Mouse (Mus musculus): ENCODE measurements at regions not wholly inside any gene's neighbourhood (a gene's known extent, or its start where the extent isn't known, plus 50 kb on each side); places are given as distances from the start of the nearest gene placed in this dataset.

GRCm38 (mm10) chr2:169100516-169100915 is 145.1 kb upstream of the Zfp64 start:
- H3K9me3 ChIP-seq (replicated peaks) = peaks cover 7% of the 10 kb centered on the region
- H3K4me2 ChIP-seq = no peak overlapping the region
- no peak overlapping the region for H3K27ac ChIP-seq (replicated peaks)
- no peaks in the 10 kb centered on the region for H3K27me3 ChIP-seq (replicated peaks)
- 0 out of 2 replicates have a peak, but pooled peaks cover 4% of the 10 kb centered on the region for H3K4me1 ChIP-seq
- no peak overlapping the region for H3K9ac ChIP-seq (replicated peaks)
- no peak overlapping the region for H3K4me3 ChIP-seq (replicated peaks)
- no peak for ATAC-seq (ENCODE audit: low FRiP score)
- 81% methylated on average over 10 of the region's 10 CpGs for WGBS
- no peaks in the 10 kb centered on the region for H3K36me3 ChIP-seq

- Histone ChIP-seq H3K9ac (replicated peaks) (no peak overlapping the region), H3K27ac (replicated peaks) (no peak overlapping the region), H3K4me2 (no peak overlapping the region), H3K27me3 (replicated peaks) (no peaks in the 10 kb centered on the region), H3K9me3 (replicated peaks) (peaks cover 7% of the 10 kb centered on the region), H3K4me3 (replicated peaks) (no peak overlapping the region), H3K4me1 (0 out of 2 replicates have a peak, but pooled peaks cover 4% of the 10 kb centered on the region), H3K36me3 (no peaks in the 10 kb centered on the region)
- WGBS = 54% methylated on average over 12 of the region's 12 CpGs
- no peak for ATAC-seq (ENCODE audit: low FRiP score)
These were observed 144.3 kb upstream of the Zfp64 start for GRCm38 (mm10) chr2:169099678-169100077.

DNA sequence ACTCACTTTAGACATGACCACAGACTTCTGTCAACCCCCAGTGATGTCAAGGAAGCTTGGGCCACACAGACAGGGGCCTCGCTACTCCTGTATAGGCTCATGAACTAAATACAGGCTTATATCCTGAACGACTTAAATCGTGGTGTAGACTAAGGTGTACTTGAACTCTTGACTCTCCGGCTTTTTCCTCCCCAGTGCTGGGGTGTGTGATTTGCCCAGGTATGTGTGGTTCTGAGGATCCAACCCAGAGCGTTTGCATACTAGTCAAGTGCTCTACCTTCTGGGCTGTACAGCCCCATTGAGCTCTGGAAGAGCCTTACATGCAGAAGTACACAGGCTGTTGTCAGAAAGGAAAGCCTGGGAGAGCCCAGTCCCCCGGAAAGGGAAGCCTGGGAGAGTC is 143.2 kb upstream of the Zfp64 start:
- ATAC-seq (ENCODE audit: low FRiP score) = no peak
- peaks cover 7% of the 10 kb centered on the region for H3K9me3 ChIP-seq (replicated peaks)
- H3K27me3 ChIP-seq (replicated peaks) = no peaks in the 10 kb centered on the region
- no peak overlapping the region for H3K27ac ChIP-seq (replicated peaks)
- H3K4me3 ChIP-seq (replicated peaks) = no peak overlapping the region
- H3K4me2 ChIP-seq = no peak overlapping the region
- no peaks in the 10 kb centered on the region for H3K36me3 ChIP-seq
- no peak overlapping the region for H3K9ac ChIP-seq (replicated peaks)
- peaks cover 9% of the 10 kb centered on the region; the same call in 1 of the 2 replicates for H3K4me1 ChIP-seq
- WGBS = 88% methylated on average over 6 of the region's 6 CpGs

DNA sequence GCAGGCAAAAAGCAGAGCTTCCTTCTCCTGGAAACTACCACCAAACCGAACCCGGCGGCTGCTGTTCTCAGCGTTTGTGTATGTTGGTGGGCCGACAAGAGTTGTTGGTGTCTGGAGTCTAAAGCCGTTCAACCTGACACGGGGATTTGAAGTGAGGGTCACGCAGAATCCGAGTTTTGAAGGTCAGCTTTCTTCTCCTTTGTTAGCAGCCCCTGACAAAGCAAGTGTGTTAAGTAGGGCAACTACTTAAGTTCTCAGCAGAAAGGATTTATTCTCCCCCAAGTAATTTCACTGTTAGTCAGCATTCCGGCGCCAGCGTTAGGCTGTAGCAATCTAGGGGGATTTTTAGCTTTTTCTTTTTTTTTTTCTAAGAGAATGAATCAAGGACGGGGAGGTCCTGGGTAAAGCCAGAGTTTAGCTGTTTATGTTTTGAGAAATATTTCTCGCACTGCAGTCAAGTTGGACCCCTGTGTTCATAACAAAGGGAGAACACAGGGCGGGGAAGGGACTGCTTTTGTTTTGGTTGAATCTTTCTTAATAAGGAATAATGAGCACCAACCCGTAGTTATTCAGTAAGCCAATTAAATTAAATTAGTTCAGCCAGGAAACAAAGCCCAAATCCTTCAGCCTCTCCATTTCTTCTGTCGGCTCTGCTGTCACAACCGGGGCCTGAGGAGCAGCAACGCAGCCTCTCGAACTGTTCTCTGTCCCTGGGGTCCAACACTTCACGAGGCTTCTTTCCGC is 138.8 kb upstream of the Zfp64 start:
- no peaks in the 10 kb centered on the region for H3K36me3 ChIP-seq
- 55% methylated on average over 22 of the region's 22 CpGs for WGBS
- ATAC-seq (ENCODE audit: low FRiP score) = no peak
- H3K4me2 ChIP-seq = no peak overlapping the region
- no peak overlapping the region for H3K9ac ChIP-seq (replicated peaks)
- no peak overlapping the region; the same call in 1 of the 2 replicates for H3K27ac ChIP-seq (replicated peaks)
- no peaks in the 10 kb centered on the region for H3K27me3 ChIP-seq (replicated peaks)
- H3K4me1 ChIP-seq = peaks cover 13% of the 10 kb centered on the region; the same call in 1 of the 2 replicates
- no peak overlapping the region for H3K4me3 ChIP-seq (replicated peaks)
- H3K9me3 ChIP-seq (replicated peaks) = peaks cover 5% of the 10 kb centered on the region; the same call in 1 of the 2 replicates

- Histone ChIP-seq H3K9me3 (replicated peaks) (peaks cover 5% of the 10 kb centered on the region; the same call in 1 of the 2 replicates), H3K9ac (replicated peaks) (no peak overlapping the region), H3K4me2 (no peak overlapping the region), H3K36me3 (no peaks in the 10 kb centered on the region), H3K27me3 (replicated peaks) (no peaks in the 10 kb centered on the region), H3K4me1 (peaks cover 10% of the 10 kb centered on the region; the same call in 1 of the 2 replicates), H3K4me3 (replicated peaks) (no peak overlapping the region), H3K27ac (replicated peaks) (no peak overlapping the region)
- no peak for ATAC-seq (ENCODE audit: low FRiP score)
- WGBS = 72% methylated on average over 3 of the region's 3 CpGs
These were observed 134.9 kb upstream of the Zfp64 start for GRCm38 (mm10) chr2:169090256-169090655.

DNA sequence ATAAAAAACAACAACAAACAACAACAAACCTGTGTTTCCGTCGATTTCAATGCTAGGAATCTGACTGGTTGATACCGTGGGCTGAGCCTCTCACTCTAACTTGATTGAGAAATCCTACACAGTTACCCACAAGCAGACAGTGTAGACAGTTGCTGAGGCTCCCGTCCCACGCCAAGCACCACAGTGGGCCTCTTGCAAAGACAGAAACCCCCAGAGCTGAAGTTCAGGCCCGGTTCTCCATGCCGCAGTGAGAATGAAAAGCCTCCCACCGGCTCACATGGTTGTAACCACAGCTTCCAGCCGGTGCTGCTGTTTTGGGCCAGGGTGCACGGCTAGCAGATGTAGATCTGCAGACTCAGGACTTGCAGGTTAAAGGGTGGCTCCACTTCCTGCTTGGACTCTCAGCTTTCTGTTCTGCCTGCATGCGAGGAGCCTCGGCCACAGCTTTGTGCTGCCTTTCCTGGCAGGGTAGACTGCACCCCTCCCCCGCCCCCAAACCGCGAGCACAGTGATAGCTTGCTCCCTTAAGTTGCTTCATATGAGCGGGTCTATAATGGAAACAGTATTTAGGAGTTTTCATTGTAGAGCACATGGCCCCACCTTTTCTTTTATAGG is 133.6 kb upstream of the Zfp64 start:
- H3K36me3 ChIP-seq = no peaks in the 10 kb centered on the region
- no peak overlapping the region for H3K27ac ChIP-seq (replicated peaks)
- 0 out of 2 replicates have a peak, but pooled peaks cover 5% of the 10 kb centered on the region for H3K4me1 ChIP-seq
- H3K4me2 ChIP-seq = no peak overlapping the region
- no peak overlapping the region for H3K4me3 ChIP-seq (replicated peaks)
- no peaks in the 10 kb centered on the region for H3K27me3 ChIP-seq (replicated peaks)
- H3K9ac ChIP-seq (replicated peaks) = no peak overlapping the region
- peaks cover 5% of the 10 kb centered on the region; the same call in 1 of the 2 replicates for H3K9me3 ChIP-seq (replicated peaks)
- WGBS = 77% methylated on average over 16 of the region's 16 CpGs
- no peak for ATAC-seq (ENCODE audit: low FRiP score)

- no peak overlapping the region for H3K4me3 ChIP-seq (replicated peaks)
- H3K9ac ChIP-seq (replicated peaks) = no peak overlapping the region
- 0 out of 2 replicates have a peak, but pooled peaks cover 5% of the 10 kb centered on the region for H3K4me1 ChIP-seq
- no peak overlapping the region for H3K4me2 ChIP-seq
- 90% methylated on average over 10 of the region's 10 CpGs for WGBS
- no peaks in the 10 kb centered on the region for H3K36me3 ChIP-seq
- no peak overlapping the region for H3K27ac ChIP-seq (replicated peaks)
- H3K9me3 ChIP-seq (replicated peaks) = peaks cover 5% of the 10 kb centered on the region; the same call in 1 of the 2 replicates
- H3K27me3 ChIP-seq (replicated peaks) = no peaks in the 10 kb centered on the region
- no peak for ATAC-seq (ENCODE audit: low FRiP score)
These were observed 132.9 kb upstream of the Zfp64 start for GRCm38 (mm10) chr2:169088301-169088700.

DNA sequence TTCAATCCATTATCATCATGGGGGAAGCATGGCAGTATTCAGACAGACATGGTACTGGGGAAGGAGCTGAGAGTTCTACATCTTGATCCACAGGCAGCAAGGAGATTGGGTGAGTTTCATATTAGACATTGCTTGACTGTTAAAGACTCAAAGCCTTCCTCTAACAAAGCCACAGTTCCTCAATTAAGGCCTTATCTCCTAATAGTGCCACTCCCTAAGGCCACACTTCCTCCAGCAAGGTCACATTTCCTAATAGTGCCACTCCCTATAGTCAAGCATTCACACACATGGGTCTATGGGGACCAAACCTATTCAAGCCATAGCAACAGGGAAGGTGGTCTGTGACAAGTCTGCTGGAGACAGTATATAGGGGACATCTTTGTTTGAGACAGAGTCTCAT is 115.9 kb upstream of the Zfp64 start:
- ATAC-seq (ENCODE audit: low FRiP score) = no peak
- H3K4me1 ChIP-seq = no peaks in the 10 kb centered on the region
- no peak overlapping the region for H3K9ac ChIP-seq (replicated peaks)
- H3K27ac ChIP-seq (replicated peaks) = no peak overlapping the region
- H3K4me3 ChIP-seq (replicated peaks) = no peak overlapping the region
- no peaks in the 10 kb centered on the region for H3K27me3 ChIP-seq (replicated peaks)
- H3K9me3 ChIP-seq (replicated peaks) = no peaks in the 10 kb centered on the region
- H3K4me2 ChIP-seq = no peak overlapping the region
- H3K36me3 ChIP-seq = no peaks in the 10 kb centered on the region

DNA sequence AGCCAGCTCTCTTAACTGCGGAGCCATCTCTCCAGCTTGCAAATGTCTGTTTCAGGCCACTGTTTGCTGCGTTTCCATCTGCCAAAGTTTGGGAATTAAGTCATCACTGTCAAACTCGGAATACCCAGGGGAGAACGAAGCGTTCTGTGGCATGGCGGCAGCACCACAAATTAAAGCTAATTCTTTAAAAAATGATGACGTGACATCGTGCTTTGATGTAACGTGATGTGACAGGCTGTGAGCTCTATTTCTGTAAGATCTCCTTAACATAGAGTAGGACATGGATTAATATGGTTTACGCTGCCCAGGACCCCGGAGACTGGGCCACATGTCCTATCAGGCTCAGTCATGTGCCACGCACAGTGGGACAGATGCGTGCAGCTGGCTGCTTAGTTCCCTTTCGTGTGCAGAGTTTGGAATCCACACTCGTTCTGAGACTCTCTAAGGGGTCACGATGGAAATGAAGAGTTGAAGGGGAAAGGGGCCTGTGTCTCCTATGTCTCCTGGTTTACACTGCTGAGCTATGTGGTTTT is 109.8 kb upstream of the Zfp64 start:
- no peak overlapping the region for H3K9ac ChIP-seq (replicated peaks)
- no peaks in the 10 kb centered on the region for H3K9me3 ChIP-seq (replicated peaks)
- H3K36me3 ChIP-seq = no peaks in the 10 kb centered on the region
- no peak for ATAC-seq (ENCODE audit: low FRiP score)
- H3K27me3 ChIP-seq (replicated peaks) = no peaks in the 10 kb centered on the region
- peaks cover 9% of the 10 kb centered on the region for H3K4me1 ChIP-seq
- WGBS = 92% methylated on average over 16 of the region's 16 CpGs
- H3K4me3 ChIP-seq (replicated peaks) = no peak overlapping the region
- H3K27ac ChIP-seq (replicated peaks) = no peak overlapping the region
- H3K4me2 ChIP-seq = no peak overlapping the region

DNA sequence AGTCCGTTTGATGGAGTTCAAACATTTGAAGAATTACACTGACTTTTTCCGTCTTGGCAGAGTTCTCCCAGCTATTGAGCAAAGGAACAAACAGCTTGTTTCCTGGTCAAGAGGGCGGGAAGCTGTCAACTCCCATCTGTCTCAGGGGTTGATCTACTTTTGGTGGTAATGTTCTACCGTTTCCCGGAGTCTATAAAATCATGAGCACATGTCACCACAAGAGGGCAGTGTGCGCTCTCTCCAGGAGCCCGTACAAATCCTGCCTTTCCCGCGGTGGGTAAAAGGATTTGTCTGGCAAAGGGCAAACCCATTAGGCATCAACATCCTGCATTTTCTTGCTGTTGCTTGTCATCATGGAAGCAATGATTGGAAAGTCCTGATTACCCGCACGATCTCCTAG is 106.1 kb upstream of the Zfp64 start:
- H3K9ac ChIP-seq (replicated peaks) = 0 out of 2 replicates have a peak overlapping the region, but pooled peaks have one; percentile 17
- H3K27me3 ChIP-seq (replicated peaks) = no peaks in the 10 kb centered on the region
- H3K4me3 ChIP-seq (replicated peaks) = no peak overlapping the region
- H3K9me3 ChIP-seq (replicated peaks) = no peaks in the 10 kb centered on the region
- no peaks in the 10 kb centered on the region for H3K36me3 ChIP-seq
- 8% methylated on average over 11 of the region's 11 CpGs for WGBS
- no peak for ATAC-seq (ENCODE audit: low FRiP score)
- H3K4me2 ChIP-seq = peak overlapping the region; percentile 30
- no peak overlapping the region for H3K27ac ChIP-seq (replicated peaks)
- peaks cover 9% of the 10 kb centered on the region for H3K4me1 ChIP-seq

- no peak overlapping the region for H3K4me2 ChIP-seq
- H3K27me3 ChIP-seq (replicated peaks) = no peaks in the 10 kb centered on the region
- peaks cover 9% of the 10 kb centered on the region for H3K4me1 ChIP-seq
- H3K27ac ChIP-seq (replicated peaks) = no peak overlapping the region
- no peak for ATAC-seq (ENCODE audit: low FRiP score)
- no peak overlapping the region for H3K4me3 ChIP-seq (replicated peaks)
- no peaks in the 10 kb centered on the region for H3K9me3 ChIP-seq (replicated peaks)
- WGBS = 61% methylated on average over 13 of the region's 13 CpGs
- no peak overlapping the region for H3K9ac ChIP-seq (replicated peaks)
- H3K36me3 ChIP-seq = no peaks in the 10 kb centered on the region
These were observed 105.1 kb upstream of the Zfp64 start for GRCm38 (mm10) chr2:169060495-169060894.

- peaks cover 9% of the 10 kb centered on the region for H3K4me1 ChIP-seq
- no peak overlapping the region for H3K9ac ChIP-seq (replicated peaks)
- WGBS = 77% methylated on average over 5 of the region's 5 CpGs
- no peaks in the 10 kb centered on the region for H3K9me3 ChIP-seq (replicated peaks)
- ATAC-seq (ENCODE audit: low FRiP score) = no peak
- H3K4me2 ChIP-seq = no peak overlapping the region
- H3K36me3 ChIP-seq = no peaks in the 10 kb centered on the region
- H3K27ac ChIP-seq (replicated peaks) = no peak overlapping the region
- no peak overlapping the region for H3K4me3 ChIP-seq (replicated peaks)
- no peaks in the 10 kb centered on the region for H3K27me3 ChIP-seq (replicated peaks)
These were observed 102.4 kb upstream of the Zfp64 start for GRCm38 (mm10) chr2:169057831-169058230.
